Mouse (Mus musculus) stomach, embryonic 16.5 days (tissue): ENCODE measurements around the gene Pold1. TPM values are rescaled to one million over a fixed set of nuclear protein-coding genes. Genes with fewer than 3 reads are reported as not detected.

Experiments
- ATAC-seq: fragments of 200-750 bp; cut with Nextera tagmentation; 2 replicates; pipeline ENCODE4 v1.8.0; 2017; ENCODE audit warnings: moderate number of reproducible peaks, moderate TSS enrichment; ENCODE audit not compliant: insufficient read depth, low FRiP score
- H3K27ac ChIP-seq: fragments of 300-500 bp; sonication (generic); 2 replicates; pipeline ENCODE4 v1.5.1; 2014; ENCODE audit warnings: low read length
- H3K27me3 ChIP-seq: fragments of 300-500 bp; sonication (generic); 2 replicates; pipeline ENCODE4 v1.6.1; 2014; ENCODE audit warnings: low read length, control low read depth, mixed read lengths; ENCODE audit not compliant: control insufficient read depth, insufficient read depth
- H3K36me3 ChIP-seq: fragments of 300-500 bp; sonication (generic); 2 replicates; pipeline ENCODE4 v1.6.1; 2014; ENCODE audit warnings: low read length; ENCODE audit not compliant: control insufficient read depth, insufficient read depth
- H3K4me1 ChIP-seq: fragments of 300-500 bp; sonication (generic); 2 replicates; pipeline ENCODE4 v1.6.1; 2014; ENCODE audit warnings: low read length, control low read depth, mixed read lengths; ENCODE audit not compliant: control insufficient read depth, insufficient read depth
- H3K4me2 ChIP-seq: fragments of 300-500 bp; sonication (generic); 2 replicates; pipeline ENCODE4 v1.6.1; 2014; ENCODE audit warnings: low read depth, low read length, mixed read lengths
- H3K4me3 ChIP-seq: fragments of 300-500 bp; sonication (generic); replicated peaks from 2 replicates; pipeline ENCODE4 v1.5.1; 2014; ENCODE audit warnings: mild to moderate bottlenecking, low read length
- H3K9ac ChIP-seq: fragments of 300-500 bp; sonication (generic); 2 replicates; pipeline ENCODE4 v1.6.1; 2014; ENCODE audit warnings: low read length
- H3K9me3 ChIP-seq: fragments of 300-500 bp; sonication (generic); replicated peaks from 2 replicates; pipeline ENCODE4 v1.6.1; 2016; ENCODE audit warnings: low read length, control low read depth; ENCODE audit not compliant: control insufficient read depth
- WGBS: fragments of 180-500 bp; shearing (Covaris S2); extraction: QIAGEN DNeasy Blood & Tissue Kit; methylation state at CpG from one replicate; pipeline ENCODE4 v1.1.7; 2014; 5-methylcytosine and 5-hydroxymethylcytosine counted together
- polyA plus RNA-seq: library from polyadenylated mRNA; unstranded; fragments of >200 nt; fragmentation: Nextera tagmentation; extraction: Ambion mirVana; gene quantifications from 2 replicates; pipeline ENCODE4 v1.2.1, GENCODE M21; 2015

Pold1 gene
- polyA plus RNA-seq, 1 experiment from 2014 or later: 70.3 TPM

- peak overlapping the region; percentile 75 for H3K4me2 ChIP-seq
- ATAC-seq: peak; percentile 78
- no peaks in the 10 kb centered on the region for H3K27me3 ChIP-seq
- WGBS: under 1% methylated on average over 32 of the region's 32 CpGs
- peak overlapping the region; percentile 100 for H3K4me3 ChIP-seq
- no peaks in the 10 kb centered on the region for H3K9me3 ChIP-seq
- H3K36me3 ChIP-seq: peaks cover 17% of the 10 kb centered on the region; the same call in 1 of the 2 replicates
- peaks cover 7% of the 10 kb centered on the region; the same call in 1 of the 2 replicates for H3K4me1 ChIP-seq
- peak overlapping the region; percentile 91 for H3K9ac ChIP-seq
- peak overlapping the region; percentile 99 for H3K27ac ChIP-seq
Measured at GRCm38 (mm10) chr7:44553196-44553764, 4.6 kb upstream of the Pold1 start.

GRCm38 (mm10) chr7:44552141-44552908 lies 3.7 kb upstream of the Pold1 start:
- H3K27ac ChIP-seq: peak overlapping the region; percentile 99; the same call in 1 of the 2 replicates
- peak overlapping the region; percentile 100 for H3K4me3 ChIP-seq
- 86% methylated on average over 31 of the region's 31 CpGs for WGBS
- no peaks in the 10 kb centered on the region for H3K27me3 ChIP-seq
- no peak for ATAC-seq
- 0 out of 2 replicates have a peak overlapping the region, but pooled peaks have one; percentile 91 for H3K9ac ChIP-seq
- H3K36me3 ChIP-seq: peaks cover 17% of the 10 kb centered on the region; the same call in 1 of the 2 replicates
- peaks cover 14% of the 10 kb centered on the region for H3K4me1 ChIP-seq
- H3K4me2 ChIP-seq: peak overlapping the region; percentile 75
- H3K9me3 ChIP-seq: no peaks in the 10 kb centered on the region

DNA sequence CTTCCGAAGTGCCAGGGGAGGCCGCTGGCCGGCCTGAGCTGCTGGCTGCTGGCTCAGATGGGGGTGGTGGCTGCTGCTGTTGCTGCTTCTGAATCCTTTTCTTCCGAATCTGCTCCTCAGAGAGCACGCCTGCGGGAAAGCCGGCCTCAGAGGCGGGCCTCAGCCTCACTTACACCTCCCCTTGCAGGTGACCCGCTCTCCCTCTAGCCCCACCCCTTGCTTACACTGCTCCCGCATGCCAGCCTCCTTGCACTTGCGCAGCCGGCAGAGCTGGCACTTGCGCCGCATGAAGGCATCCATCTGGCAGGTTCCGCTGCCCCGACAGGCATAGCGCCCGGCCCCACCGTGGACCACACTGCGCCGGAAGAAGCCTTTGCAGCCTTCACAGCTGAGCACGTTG lies 3.1 kb upstream of the Pold1 start:
- no peak overlapping the region for H3K4me2 ChIP-seq
- H3K27ac ChIP-seq: no peak overlapping the region
- H3K36me3 ChIP-seq: peaks cover 17% of the 10 kb centered on the region; the same call in 1 of the 2 replicates
- 81% methylated on average over 22 of the region's 22 CpGs for WGBS
- H3K9me3 ChIP-seq: no peaks in the 10 kb centered on the region
- H3K4me1 ChIP-seq: peaks cover 15% of the 10 kb centered on the region
- H3K9ac ChIP-seq: no peak overlapping the region
- H3K27me3 ChIP-seq: no peaks in the 10 kb centered on the region
- H3K4me3 ChIP-seq: no peak overlapping the region
- ATAC-seq: no peak

DNA sequence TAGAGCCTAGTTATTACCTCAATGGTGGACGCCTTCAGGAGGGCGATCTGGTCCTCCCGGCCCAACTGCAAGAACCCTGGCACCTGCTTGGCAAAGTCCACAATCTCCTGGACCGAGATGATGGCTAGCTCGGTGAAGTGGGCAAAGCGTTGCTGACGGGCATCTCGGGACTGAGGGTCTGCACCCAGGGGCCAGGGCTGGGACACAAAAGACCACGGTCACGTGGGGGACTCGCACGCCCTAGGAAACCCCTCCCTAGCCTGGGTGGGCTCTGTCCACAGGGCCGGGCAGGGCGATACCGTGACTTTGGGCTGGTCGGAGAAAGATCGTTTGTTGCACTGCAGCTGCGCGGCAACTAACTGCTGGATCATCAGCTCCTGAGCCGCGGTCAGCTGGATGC lies 2.7 kb upstream of the Pold1 start:
- no peak overlapping the region for H3K4me2 ChIP-seq
- H3K9me3 ChIP-seq: 0 out of 2 replicates have a peak, but pooled peaks cover 2% of the 10 kb centered on the region
- H3K9ac ChIP-seq: no peak overlapping the region
- no peaks in the 10 kb centered on the region for H3K27me3 ChIP-seq
- peaks cover 15% of the 10 kb centered on the region for H3K4me1 ChIP-seq
- WGBS: 95% methylated on average over 21 of the region's 21 CpGs
- no peak overlapping the region for H3K27ac ChIP-seq
- ATAC-seq: no peak
- H3K4me3 ChIP-seq: no peak overlapping the region
- H3K36me3 ChIP-seq: peaks cover 17% of the 10 kb centered on the region; the same call in 1 of the 2 replicates

GRCm38 (mm10) chr7:44550409-44550678 lies 1.7 kb upstream of the Pold1 start:
- 94% methylated on average over 12 of the region's 12 CpGs for WGBS
- H3K9me3 ChIP-seq: 0 out of 2 replicates have a peak, but pooled peaks cover 4% of the 10 kb centered on the region
- no peaks in the 10 kb centered on the region for H3K27me3 ChIP-seq
- H3K27ac ChIP-seq: no peak overlapping the region
- no peak overlapping the region; the same call in 1 of the 2 replicates for H3K9ac ChIP-seq
- no peak overlapping the region for H3K4me3 ChIP-seq
- peaks cover 15% of the 10 kb centered on the region for H3K4me1 ChIP-seq
- no peak for ATAC-seq
- no peak overlapping the region for H3K4me2 ChIP-seq
- peaks cover 17% of the 10 kb centered on the region; the same call in 1 of the 2 replicates for H3K36me3 ChIP-seq

- H3K27me3 ChIP-seq: no peaks in the 10 kb centered on the region
- ATAC-seq: no peak
- H3K4me3 ChIP-seq: no peak overlapping the region
- H3K4me2 ChIP-seq: no peak overlapping the region
- no peak overlapping the region for H3K9ac ChIP-seq
- no peak overlapping the region for H3K27ac ChIP-seq
- peaks cover 15% of the 10 kb centered on the region for H3K4me1 ChIP-seq
- 0 out of 2 replicates have a peak, but pooled peaks cover 4% of the 10 kb centered on the region for H3K9me3 ChIP-seq
- H3K36me3 ChIP-seq: peaks cover 17% of the 10 kb centered on the region; the same call in 1 of the 2 replicates
- 93% methylated on average over 23 of the region's 23 CpGs for WGBS
Measured at GRCm38 (mm10) chr7:44549621-44550408, 1.2 kb upstream of the Pold1 start.

DNA sequence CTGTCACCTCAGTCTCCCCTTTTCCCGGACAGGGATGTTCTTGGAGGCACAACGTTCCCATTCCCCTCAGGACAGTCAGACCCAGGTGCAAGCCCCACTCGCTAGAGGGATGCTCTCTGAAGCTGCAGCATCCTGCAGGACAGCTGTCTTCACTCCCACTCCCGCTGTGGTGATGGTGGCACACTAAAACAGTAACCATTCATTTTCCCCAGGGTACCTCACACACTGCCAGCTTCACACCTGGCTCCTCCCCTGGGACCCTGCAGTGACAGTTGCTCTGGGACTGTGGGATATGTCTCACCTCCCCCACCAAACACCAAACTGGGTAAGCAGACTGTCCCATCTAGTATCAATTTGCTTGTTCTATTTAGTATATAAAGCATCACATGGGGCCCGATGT lies 924 bp downstream of the Pold1 start:
- Histone ChIP-seq H3K4me3 (peak overlapping the region; percentile 73), H3K27me3 (no peaks in the 10 kb centered on the region), H3K9me3 (0 out of 2 replicates have a peak, but pooled peaks cover 4% of the 10 kb centered on the region), H3K9ac (peak overlapping the region; percentile 78), H3K4me1 (peaks cover 10% of the 10 kb centered on the region), H3K27ac (no peak overlapping the region), H3K36me3 (peaks cover 17% of the 10 kb centered on the region; the same call in 1 of the 2 replicates), H3K4me2 (peak overlapping the region; percentile 90)
- no peak for ATAC-seq
- WGBS: 14% methylated on average over 5 of the region's 5 CpGs

GRCm38 (mm10) chr7:44547041-44547440 lies 1.6 kb downstream of the Pold1 start:
- 88% methylated on average over 13 of the region's 13 CpGs for WGBS
- Histone ChIP-seq H3K27ac (no peak overlapping the region), H3K4me1 (peaks cover 9% of the 10 kb centered on the region), H3K9me3 (0 out of 2 replicates have a peak, but pooled peaks cover 4% of the 10 kb centered on the region), H3K9ac (peak overlapping the region; percentile 78), H3K4me3 (peak overlapping the region; percentile 73), H3K36me3 (peaks cover 17% of the 10 kb centered on the region; the same call in 1 of the 2 replicates), H3K27me3 (no peaks in the 10 kb centered on the region), H3K4me2 (peak overlapping the region; percentile 90; the same call in 1 of the 2 replicates)
- no peak for ATAC-seq
